Mouse (Mus musculus): Measurements from ENCODE around the gene Pla1a. TPM values are rescaled to one million over a fixed set of nuclear protein-coding genes. Genes with fewer than 3 reads are reported as not detected.

The Pla1a gene
- polyA plus RNA-seq, 1 experiment from 2014 or later, result 0.11 TPM

DNA sequence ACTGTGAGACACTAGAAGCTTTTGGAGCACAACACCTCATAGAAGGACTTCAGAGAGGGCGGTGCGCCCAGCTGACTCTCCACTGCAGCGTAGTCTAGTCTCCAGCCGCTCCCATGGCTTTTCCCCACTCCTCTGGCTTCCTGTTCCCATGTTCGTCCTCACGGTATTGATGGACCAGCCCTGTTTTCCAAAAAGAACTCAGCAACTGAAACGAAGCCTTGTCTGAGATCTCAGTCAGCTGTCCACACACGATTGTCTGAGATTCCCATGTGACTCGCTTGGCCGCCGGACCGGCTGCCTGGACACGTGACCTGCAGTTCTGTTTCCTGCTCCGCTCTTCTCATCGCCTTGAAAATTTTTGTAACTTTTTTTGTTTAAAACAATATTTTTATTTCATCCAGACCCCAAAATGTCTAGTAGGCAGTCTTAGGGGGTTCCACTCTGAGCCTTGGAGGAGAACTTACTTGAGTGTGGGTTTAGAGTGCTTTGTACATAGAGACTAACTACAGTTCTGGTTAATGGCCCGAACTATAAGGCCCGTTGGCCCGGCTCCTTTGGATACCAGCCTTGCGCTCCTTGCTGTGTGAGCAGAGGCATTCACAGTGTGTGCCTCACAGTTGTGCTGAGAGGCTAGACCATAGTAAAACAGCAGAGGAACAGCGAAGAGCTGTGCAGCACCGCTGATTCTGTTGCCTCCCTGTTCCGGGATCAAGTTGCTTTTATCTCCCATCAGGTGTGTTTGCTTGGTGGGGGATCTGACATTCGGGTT is 40.6 kb downstream of the Pla1a start:
- no peak for ATAC-seq (ENCODE audit: low FRiP score, low TSS enrichment)
- Histone ChIP-seq H3K27me3 (ENCODE audit: control insufficient read depth, insufficient read depth, low read length) (no peaks in the 10 kb centered on the region), H3K9ac (ENCODE audit: low read length) (no peak overlapping the region), H3K4me1 (replicated peaks; ENCODE audit: control insufficient read depth, insufficient read depth) (no peaks in the 10 kb centered on the region), H3K36me3 (ENCODE audit: control insufficient read depth, insufficient read depth, low read length) (no peaks in the 10 kb centered on the region), H3K4me2 (replicated peaks; ENCODE audit: low read depth) (no peak overlapping the region), H3K4me3 (ENCODE audit: low read depth, low read length) (no peak overlapping the region), H3K9me3 (ENCODE audit: control insufficient read depth, low read length) (no peaks in the 10 kb centered on the region), H3K27ac (replicated peaks) (no peak overlapping the region)
- 77% methylated on average over 23 of the region's 23 CpGs for WGBS
- TF ChIP-seq CTCF (IDR thresholded peaks at IDR 0.05; ENCODE audit: low read depth), result no peak
- TF ChIP-seq EP300 (optimal IDR thresholded peaks at IDR 0.05), result no peak
- peak; percentile 25 for DNase-seq (ENCODE audit: low spot score)

DNA sequence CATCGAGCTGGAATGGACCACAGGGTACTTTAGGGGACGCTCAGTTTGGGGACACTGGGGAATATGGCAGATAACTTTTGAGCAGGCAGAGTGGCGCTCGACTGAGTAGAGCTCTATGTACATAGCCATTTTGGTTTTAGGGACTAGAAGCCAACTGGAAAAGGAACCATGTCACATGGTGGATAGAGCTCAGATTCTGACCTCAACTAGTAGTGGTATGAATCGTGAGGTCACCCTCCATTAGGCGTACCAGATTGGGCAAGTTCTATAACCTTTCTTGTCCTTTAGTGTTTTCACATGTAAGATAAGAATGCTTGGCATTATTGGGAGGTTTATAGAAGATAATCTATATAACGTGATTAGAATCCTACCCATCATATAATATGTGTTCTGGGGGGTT is 42.6 kb downstream of the Pla1a start:
- ATAC-seq (ENCODE audit: low FRiP score, low TSS enrichment) (no peak), DNase-seq (ENCODE audit: low spot score) (no peak)
- Histone ChIP-seq H3K27me3 (ENCODE audit: control insufficient read depth, insufficient read depth, low read length) (no peaks in the 10 kb centered on the region), H3K4me1 (replicated peaks; ENCODE audit: control insufficient read depth, insufficient read depth) (no peaks in the 10 kb centered on the region), H3K36me3 (ENCODE audit: control insufficient read depth, insufficient read depth, low read length) (no peaks in the 10 kb centered on the region), H3K27ac (replicated peaks) (no peak overlapping the region), H3K9me3 (ENCODE audit: control insufficient read depth, low read length) (no peaks in the 10 kb centered on the region), H3K9ac (ENCODE audit: low read length) (no peak overlapping the region), H3K4me2 (replicated peaks; ENCODE audit: low read depth) (no peak overlapping the region), H3K4me3 (ENCODE audit: low read depth, low read length) (no peak overlapping the region)
- WGBS, result 86% methylated on average over 7 of the region's 7 CpGs
- TF ChIP-seq EP300 (optimal IDR thresholded peaks at IDR 0.05) (no peak), CTCF (IDR thresholded peaks at IDR 0.05; ENCODE audit: low read depth) (no peak)

DNA sequence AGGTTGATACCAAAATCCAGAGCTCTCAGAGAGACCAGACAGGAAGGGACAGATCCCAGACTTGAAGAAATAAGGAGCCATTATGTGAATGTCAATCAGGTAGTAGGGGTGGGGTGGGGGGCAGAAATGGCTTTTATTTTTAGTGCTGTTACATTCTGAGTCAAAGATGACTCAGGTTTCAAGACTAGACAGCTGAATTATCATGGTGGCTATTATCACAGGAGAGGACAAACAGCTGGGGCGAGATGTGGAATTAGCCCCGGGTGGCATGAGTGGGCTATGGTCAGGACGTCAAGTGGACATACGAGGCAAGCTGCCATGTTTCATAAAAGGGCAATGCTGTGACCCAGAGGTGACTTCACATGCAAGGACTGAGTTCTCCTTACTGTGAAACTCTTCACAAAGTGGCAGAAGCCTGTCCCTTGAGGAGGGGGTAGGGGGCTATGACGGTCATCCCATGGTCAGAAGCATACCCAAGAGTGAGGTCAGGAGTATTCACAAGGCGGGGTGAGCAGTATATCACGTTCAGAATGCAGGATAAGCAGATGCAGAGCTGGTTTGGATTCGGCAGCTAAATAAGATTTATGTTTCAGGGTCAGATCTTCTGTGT is 43.6 kb downstream of the Pla1a start:
- H3K4me3 ChIP-seq (ENCODE audit: low read depth, low read length), result no peak overlapping the region
- TF ChIP-seq CTCF (IDR thresholded peaks at IDR 0.05; ENCODE audit: low read depth) (no peak), EP300 (optimal IDR thresholded peaks at IDR 0.05) (no peak)
- H3K36me3 ChIP-seq (ENCODE audit: control insufficient read depth, insufficient read depth, low read length), result no peaks in the 10 kb centered on the region
- no peak for ATAC-seq (ENCODE audit: low FRiP score, low TSS enrichment)
- H3K27ac ChIP-seq (replicated peaks), result no peak overlapping the region
- no peak overlapping the region for H3K4me2 ChIP-seq (replicated peaks; ENCODE audit: low read depth)
- no peak for DNase-seq (ENCODE audit: low spot score)
- H3K4me1 ChIP-seq (replicated peaks; ENCODE audit: control insufficient read depth, insufficient read depth), result no peaks in the 10 kb centered on the region
- no peaks in the 10 kb centered on the region for H3K27me3 ChIP-seq (ENCODE audit: control insufficient read depth, insufficient read depth, low read length)
- no peaks in the 10 kb centered on the region for H3K9me3 ChIP-seq (ENCODE audit: control insufficient read depth, low read length)
- 70% methylated on average over 8 of the region's 8 CpGs for WGBS
- H3K9ac ChIP-seq (ENCODE audit: low read length), result no peak overlapping the region

DNA sequence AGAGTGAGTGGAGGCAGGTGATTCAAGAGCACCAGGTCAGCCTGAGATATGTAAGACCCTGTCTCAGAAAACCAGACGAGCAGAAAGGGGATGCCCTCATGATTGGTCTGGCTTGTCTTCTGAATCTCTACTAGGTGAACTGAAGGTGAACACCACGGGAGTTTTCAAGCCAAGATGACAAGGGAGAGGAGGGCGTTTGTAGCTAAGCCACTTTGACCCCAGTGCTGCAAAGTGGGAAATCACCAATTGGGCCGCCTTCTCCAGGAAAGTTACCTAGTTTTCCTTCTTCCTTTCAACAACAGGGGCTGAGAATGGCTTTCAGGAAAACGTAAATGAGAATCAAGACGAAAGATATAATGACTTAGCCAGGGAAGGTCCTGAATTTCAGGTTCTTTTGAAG is 44.2 kb downstream of the Pla1a start:
- no peak overlapping the region for H3K4me2 ChIP-seq (replicated peaks; ENCODE audit: low read depth)
- H3K36me3 ChIP-seq (ENCODE audit: control insufficient read depth, insufficient read depth, low read length), result no peaks in the 10 kb centered on the region
- no peaks in the 10 kb centered on the region for H3K27me3 ChIP-seq (ENCODE audit: control insufficient read depth, insufficient read depth, low read length)
- H3K4me3 ChIP-seq (ENCODE audit: low read depth, low read length), result no peak overlapping the region
- ATAC-seq (ENCODE audit: low FRiP score, low TSS enrichment) (no peak), DNase-seq (ENCODE audit: low spot score) (no peak)
- no peaks in the 10 kb centered on the region for H3K4me1 ChIP-seq (replicated peaks; ENCODE audit: control insufficient read depth, insufficient read depth)
- 72% methylated on average over 6 of the region's 6 CpGs for WGBS
- H3K9ac ChIP-seq (ENCODE audit: low read length), result no peak overlapping the region
- H3K27ac ChIP-seq (replicated peaks), result no peak overlapping the region
- no peaks in the 10 kb centered on the region for H3K9me3 ChIP-seq (ENCODE audit: control insufficient read depth, low read length)
- TF ChIP-seq EP300 (optimal IDR thresholded peaks at IDR 0.05), result no peak
- no peak for TF ChIP-seq CTCF (IDR thresholded peaks at IDR 0.05; ENCODE audit: low read depth)

DNA sequence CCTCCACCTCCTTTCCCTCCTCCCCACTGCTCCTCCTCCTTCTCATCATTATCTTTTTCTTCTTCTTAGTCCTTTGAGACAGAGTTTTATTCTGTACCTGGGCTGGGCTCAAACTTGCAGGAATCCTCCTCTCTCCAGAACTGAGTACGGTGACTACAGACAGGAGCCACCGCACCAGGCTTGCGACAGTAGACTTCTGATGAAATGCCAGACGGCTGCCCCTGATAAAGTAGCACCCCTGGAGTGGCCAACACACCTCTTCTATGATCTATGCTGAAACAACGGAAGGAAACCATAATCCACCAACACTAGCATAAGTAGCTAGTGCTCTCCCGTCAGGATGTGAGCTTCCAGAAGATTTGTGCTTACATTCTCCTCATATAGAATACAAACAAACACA is 45.6 kb downstream of the Pla1a start:
- WGBS, result 84% methylated on average over 6 of the region's 6 CpGs
- no peak overlapping the region for H3K9ac ChIP-seq (ENCODE audit: low read length)
- DNase-seq (ENCODE audit: low spot score), result no peak
- H3K4me3 ChIP-seq (ENCODE audit: low read depth, low read length), result no peak overlapping the region
- ATAC-seq (ENCODE audit: low FRiP score, low TSS enrichment), result no peak
- no peak overlapping the region for H3K27ac ChIP-seq (replicated peaks)
- TF ChIP-seq CTCF (IDR thresholded peaks at IDR 0.05; ENCODE audit: low read depth), result no peak
- TF ChIP-seq EP300 (optimal IDR thresholded peaks at IDR 0.05), result no peak
- no peaks in the 10 kb centered on the region for H3K9me3 ChIP-seq (ENCODE audit: control insufficient read depth, low read length)
- no peaks in the 10 kb centered on the region for H3K4me1 ChIP-seq (replicated peaks; ENCODE audit: control insufficient read depth, insufficient read depth)
- H3K36me3 ChIP-seq (ENCODE audit: control insufficient read depth, insufficient read depth, low read length), result no peaks in the 10 kb centered on the region
- H3K4me2 ChIP-seq (replicated peaks; ENCODE audit: low read depth), result no peak overlapping the region
- no peaks in the 10 kb centered on the region for H3K27me3 ChIP-seq (ENCODE audit: control insufficient read depth, insufficient read depth, low read length)

DNA sequence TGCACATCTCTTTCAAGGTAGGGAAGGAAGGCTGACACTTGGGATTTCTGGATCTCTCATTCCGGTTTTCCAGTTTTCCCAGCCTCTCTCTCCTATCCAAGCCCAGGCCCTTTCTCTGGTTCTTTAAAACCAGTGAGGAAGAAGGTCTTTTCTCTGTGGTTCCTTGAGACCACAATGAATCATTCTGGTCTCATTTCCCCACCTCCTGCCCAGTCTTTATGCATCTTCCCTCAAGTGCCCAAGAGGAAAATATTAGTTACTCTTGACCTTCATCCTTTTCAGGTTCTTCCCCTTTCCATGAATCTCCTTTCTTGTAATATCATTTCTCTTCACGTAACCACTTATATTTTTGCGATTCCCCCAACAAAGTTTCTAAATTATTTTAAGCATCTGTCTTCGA is 47.2 kb downstream of the Pla1a start:
- Histone ChIP-seq H3K4me3 (ENCODE audit: low read depth, low read length) (no peak overlapping the region), H3K9me3 (ENCODE audit: control insufficient read depth, low read length) (no peaks in the 10 kb centered on the region), H3K27ac (replicated peaks) (no peak overlapping the region), H3K9ac (ENCODE audit: low read length) (no peak overlapping the region), H3K4me2 (replicated peaks; ENCODE audit: low read depth) (no peak overlapping the region), H3K4me1 (replicated peaks; ENCODE audit: control insufficient read depth, insufficient read depth) (no peaks in the 10 kb centered on the region), H3K27me3 (ENCODE audit: control insufficient read depth, insufficient read depth, low read length) (no peaks in the 10 kb centered on the region), H3K36me3 (ENCODE audit: control insufficient read depth, insufficient read depth, low read length) (no peaks in the 10 kb centered on the region)
- 89% methylated on average over 4 of the region's 4 CpGs for WGBS
- ATAC-seq (ENCODE audit: low FRiP score, low TSS enrichment) (no peak), DNase-seq (ENCODE audit: low spot score) (no peak)
- no peak for TF ChIP-seq EP300 (optimal IDR thresholded peaks at IDR 0.05)
- no peak for TF ChIP-seq CTCF (IDR thresholded peaks at IDR 0.05; ENCODE audit: low read depth)
